Mouse (Mus musculus): ENCODE results near the gene Nme8. TPM values are rescaled to one million over a fixed set of nuclear protein-coding genes. Genes with fewer than 3 reads are reported as not detected.

Gene Nme8
- polyA plus RNA-seq (2012; rRNA removed): not detected in 2 replicates

GRCm38 (mm10) chr13:19697790-19698189 lies at the start of gene Nme8:
Nme8 (minus strand) TSS chr13:19697794.
- DNase-seq (ENCODE audit: low read depth, low spot score): no peak
- 11% methylated on average over 7 of the region's 7 CpGs for WGBS

GRCm38 (mm10) chr13:19745741-19746140 lies 48.1 kb upstream of the Nme8 start:
- 59% methylated on average over 2 of the region's 2 CpGs for WGBS
- no peak for DNase-seq (ENCODE audit: low read depth, low spot score)

DNA sequence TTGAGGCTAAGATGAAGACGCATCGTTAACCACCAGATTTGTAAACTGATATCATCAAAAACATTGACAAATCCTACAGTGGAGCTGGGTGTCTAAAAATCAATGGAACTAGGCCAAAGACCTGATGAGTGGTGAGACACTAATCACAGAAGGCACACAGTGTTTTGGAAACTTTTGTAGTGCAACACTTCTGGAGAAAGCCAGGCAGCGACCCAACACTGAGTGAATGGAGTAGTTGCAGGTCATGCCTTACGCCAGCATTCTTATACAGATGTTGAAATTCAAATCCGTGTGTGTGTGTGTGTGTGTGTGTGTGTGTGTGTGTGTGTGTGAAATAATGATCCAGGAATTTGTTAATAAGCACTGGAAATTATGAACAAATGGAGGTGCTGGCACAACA lies 46.9 kb upstream of the Nme8 start:
- DNase-seq (ENCODE audit: low read depth, low spot score): no peak
- WGBS: 84% methylated on average over 5 of the region's 5 CpGs

DNA sequence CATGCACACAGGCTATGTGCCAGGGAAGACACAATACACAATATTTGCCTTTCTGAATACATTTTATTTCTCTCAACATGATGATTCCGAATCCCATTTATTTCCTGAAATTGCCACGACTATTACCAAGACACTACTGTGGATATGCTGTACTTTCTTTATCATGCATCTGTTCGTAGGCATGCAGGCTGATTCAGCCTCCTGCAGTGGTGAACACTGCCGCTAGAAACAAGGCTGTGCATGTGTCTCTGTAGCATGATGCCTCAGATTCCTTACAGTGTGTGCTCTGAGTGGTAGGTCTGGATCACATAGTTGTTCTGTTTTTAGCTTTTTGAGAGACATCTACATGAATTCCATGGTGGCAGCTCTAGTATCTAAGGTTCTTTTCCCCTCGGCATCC lies 37.0 kb upstream of the Nme8 start:
- 86% methylated on average over 5 of the region's 5 CpGs for WGBS

DNA sequence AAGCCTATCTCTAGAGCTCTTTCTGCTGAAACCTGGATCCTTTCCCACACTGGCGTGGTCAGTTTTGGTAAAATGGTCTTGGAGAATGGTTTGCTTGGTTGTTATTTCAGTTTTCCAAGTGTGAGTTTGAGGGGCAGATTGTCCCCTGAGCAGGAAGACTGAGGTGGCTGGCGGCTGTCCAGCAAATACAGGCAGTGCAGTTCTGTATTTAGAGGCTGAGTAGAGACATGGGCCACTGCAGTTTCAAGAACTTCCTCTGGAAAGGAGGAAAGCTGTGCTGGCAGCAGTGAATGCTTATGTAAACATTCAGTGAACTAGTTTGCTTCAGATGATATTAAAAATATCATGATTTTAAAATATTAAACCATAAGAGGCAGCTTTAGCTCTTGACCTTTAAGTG lies 33.2 kb upstream of the Nme8 start:
- WGBS: 48% methylated on average over 2 of the region's 2 CpGs

More for the DNA sequence above, 37.0 kb upstream of the Nme8 start:
- DNase-seq (ENCODE audit: low read depth, low spot score): no peak

GRCm38 (mm10) chr13:19718954-19719353 lies 21.4 kb upstream of the Nme8 start:
- DNase-seq (ENCODE audit: low read depth, low spot score): no peak
- 29% methylated on average over 5 of the region's 5 CpGs for WGBS

More for the DNA sequence above, 33.2 kb upstream of the Nme8 start:
- no peak for DNase-seq (ENCODE audit: low read depth, low spot score)

GRCm38 (mm10) chr13:19717201-19717600 lies 19.6 kb upstream of the Nme8 start:
- 85% methylated on average over 2 of the region's 2 CpGs for WGBS
- no peak for DNase-seq (ENCODE audit: low read depth, low spot score)

DNA sequence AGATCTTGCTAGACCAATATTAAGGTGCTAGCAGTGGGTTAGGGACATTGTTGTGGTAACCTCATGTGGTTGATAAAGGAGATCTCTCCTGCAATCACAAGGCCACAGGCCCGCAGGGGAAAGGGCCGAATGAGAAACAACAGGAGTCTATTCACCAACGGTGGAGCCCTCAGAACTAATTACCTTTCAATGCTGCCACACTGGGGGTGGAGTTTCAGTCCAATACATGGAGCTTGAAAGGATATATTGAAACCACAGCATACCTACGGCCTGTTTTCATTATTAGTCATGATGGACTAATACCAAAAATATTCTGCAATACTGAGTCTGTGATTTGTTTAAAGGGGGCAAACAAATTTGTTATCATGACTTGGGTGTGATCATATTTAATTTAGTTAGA lies 6.2 kb upstream of the Nme8 start:
- WGBS: 74% methylated on average over 4 of the region's 4 CpGs
- DNase-seq (ENCODE audit: low read depth, low spot score): no peak

DNA sequence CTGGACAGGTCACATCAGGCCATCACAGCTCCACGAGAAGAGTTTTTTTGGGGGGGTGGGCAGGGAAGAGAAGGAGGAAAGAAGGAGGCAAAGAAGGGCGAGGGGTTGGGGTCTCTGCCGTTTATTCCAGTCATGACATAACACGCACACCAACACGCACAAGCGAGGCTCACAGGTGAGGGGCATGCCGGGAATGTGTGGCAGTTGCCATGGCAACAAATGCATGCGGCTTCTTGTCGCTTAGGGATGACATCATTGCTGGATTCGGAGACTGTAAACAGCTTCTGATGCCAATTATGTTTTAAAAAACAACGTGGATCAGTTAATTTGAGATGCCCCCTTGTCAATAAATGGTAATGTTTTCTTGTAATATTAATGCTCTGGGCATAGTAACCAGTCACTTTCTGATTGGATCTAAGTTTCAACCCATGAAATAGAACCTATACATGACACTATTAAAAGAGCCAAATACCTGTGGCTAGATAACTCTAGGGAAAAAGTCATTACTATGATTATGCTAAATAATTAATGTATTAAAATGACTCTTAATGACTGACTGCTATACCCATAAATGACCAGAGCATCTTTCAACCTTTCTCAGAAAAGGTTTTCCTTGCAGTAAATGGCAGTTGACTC lies 4.0 kb upstream of the Nme8 start:
- 57% methylated on average over 11 of the region's 11 CpGs for WGBS
- DNase-seq (ENCODE audit: low read depth, low spot score): no peak

GRCm38 (mm10) chr13:19700733-19701442 lies 3.3 kb upstream of the Nme8 start:
- 61% methylated on average over 4 of the region's 4 CpGs for WGBS
- DNase-seq (ENCODE audit: low read depth, low spot score): no peak

GRCm38 (mm10) chr13:19698524-19699173 lies 1.1 kb upstream of the Nme8 start:
- DNase-seq (ENCODE audit: low read depth, low spot score): no peak
- 27% methylated on average over 12 of the region's 12 CpGs for WGBS

- DNase-seq (ENCODE audit: low read depth, low spot score): no peak
- WGBS: 86% methylated on average over 6 of the region's 6 CpGs
Measured at GRCm38 (mm10) chr13:19690417-19690816, 7.2 kb downstream of the Nme8 start.

DNA sequence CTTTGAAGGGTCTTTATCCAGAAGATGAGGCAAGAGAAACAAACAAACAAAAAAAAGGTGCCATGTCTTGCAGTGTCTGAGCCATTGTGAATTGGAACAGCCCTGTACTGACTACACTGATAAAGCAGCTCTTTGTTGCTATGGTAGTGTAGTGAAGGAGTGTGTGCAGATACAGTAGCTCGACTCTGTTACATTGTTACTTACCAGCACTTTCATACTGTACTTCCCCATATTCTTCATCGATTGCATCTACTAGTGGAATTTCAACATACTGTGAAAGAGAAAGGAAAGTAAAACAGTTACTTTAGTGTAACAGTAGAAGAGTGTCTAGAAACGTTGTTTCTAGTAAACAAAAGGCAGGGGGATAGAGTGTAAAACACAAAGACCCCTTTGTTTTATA lies 7.6 kb downstream of the Nme8 start:
- 56% methylated on average over 3 of the region's 3 CpGs for WGBS

DNA sequence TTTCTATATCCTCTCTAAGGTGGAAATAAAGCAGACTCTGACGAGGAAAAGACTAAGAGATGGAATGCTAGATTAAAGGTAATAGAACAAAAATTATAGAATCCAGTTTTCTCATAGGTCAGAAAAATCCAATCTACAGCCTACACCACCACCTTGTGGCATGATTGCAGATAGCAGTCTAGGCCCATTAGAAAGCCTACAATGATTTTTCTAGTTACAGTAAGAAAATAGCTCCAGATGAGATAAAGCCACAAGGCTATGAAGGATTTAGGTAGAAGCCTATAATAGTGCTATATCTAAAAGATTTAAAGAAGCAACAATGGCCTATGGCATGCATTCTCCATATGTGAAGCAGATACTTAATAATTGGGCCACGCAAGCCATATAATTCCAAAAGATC lies 13.6 kb downstream of the Nme8 start:
- no peak for DNase-seq (ENCODE audit: low read depth, low spot score)
- 59% methylated on average over 2 of the region's 2 CpGs for WGBS

More for the DNA sequence above, 7.6 kb downstream of the Nme8 start:
- no peak for DNase-seq (ENCODE audit: low read depth, low spot score)

DNA sequence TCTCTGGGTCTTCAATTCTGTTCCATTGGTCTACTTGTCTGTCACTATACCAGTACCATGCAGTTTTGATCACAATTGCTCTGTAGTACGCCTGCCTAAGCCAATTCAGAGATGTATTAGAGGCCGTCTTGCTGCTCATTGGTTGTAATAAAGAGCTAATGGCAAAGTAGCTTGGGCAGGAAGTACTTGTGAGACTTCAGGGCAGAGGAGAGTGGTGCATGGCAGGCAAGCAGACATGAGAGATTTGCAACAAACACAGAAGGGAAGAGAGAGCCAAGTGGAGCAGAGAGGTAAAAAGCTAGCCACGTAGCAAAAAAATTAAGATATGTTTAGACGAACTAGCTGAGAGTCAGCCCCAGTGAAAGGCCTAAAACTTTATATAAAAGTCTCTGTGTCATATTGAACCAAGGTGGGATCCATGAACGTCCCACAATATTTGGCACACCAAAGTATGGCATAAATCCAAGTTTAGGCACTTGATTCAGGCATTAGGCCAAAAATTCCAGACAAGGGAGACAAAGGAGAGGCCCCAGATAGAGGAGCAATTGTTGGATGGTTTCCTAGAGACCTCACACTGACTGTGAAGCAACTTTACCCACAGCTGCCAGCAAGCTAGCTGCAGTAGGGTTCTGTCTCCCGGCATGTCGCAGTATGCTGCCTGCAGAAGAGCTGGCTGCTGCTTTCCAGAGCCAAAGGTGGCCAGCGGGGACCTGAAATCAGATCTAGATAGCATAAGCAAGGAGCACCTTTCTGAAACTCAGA lies 14.5 kb downstream of the Nme8 start:
- WGBS: 47% methylated on average over 8 of the region's 8 CpGs
- no peak for DNase-seq (ENCODE audit: low read depth, low spot score)

GRCm38 (mm10) chr13:19674601-19675000 lies 23.0 kb downstream of the Nme8 start:
- DNase-seq (ENCODE audit: low read depth, low spot score): no peak

GRCm38 (mm10) chr13:19674025-19674424 lies 23.6 kb downstream of the Nme8 start:
- no peak for DNase-seq (ENCODE audit: low read depth, low spot score)
- 65% methylated on average over 3 of the region's 3 CpGs for WGBS

- WGBS: 77% methylated on average over 4 of the region's 4 CpGs
- DNase-seq (ENCODE audit: low read depth, low spot score): no peak
Measured at GRCm38 (mm10) chr13:19668355-19669140, 29.0 kb downstream of the Nme8 start.

- DNase-seq (ENCODE audit: low read depth, low spot score): no peak
- WGBS: 81% methylated on average over 2 of the region's 2 CpGs
Measured at GRCm38 (mm10) chr13:19652405-19652804, 45.2 kb downstream of the Nme8 start.
